Mouse (Mus musculus): Measurements from ENCODE around the gene Fgf9. TPM values are rescaled to one million over a fixed set of nuclear protein-coding genes. Genes with fewer than 3 reads are reported as not detected.

Fgf9 gene
- total and polyA plus RNA-seq, 3 experiments: 0.01 TPM; not detected in 2

GRCm38 (mm10) chr14:58113180-58113579, 42.8 kb downstream of the Fgf9 start:
- no peak for DNase-seq (ENCODE audit: low read depth, low spot score)
- H3K27ac ChIP-seq (ENCODE audit: control insufficient read depth, low read depth, low read length): no peak overlapping the region
- no peak for TF ChIP-seq GABPA (IDR thresholded peaks at IDR 0.05; ENCODE audit: low read depth, low read length)
- H3K4me3 ChIP-seq (ENCODE audit: control insufficient read depth in 1 of 2, insufficient read depth in 1 of 2, low read depth in 2 of 2, low read length in 2 of 2): no peak overlapping the region
- no peak overlapping the region for H3K9ac ChIP-seq (ENCODE audit: control insufficient read depth, low read depth, low read length, poor library complexity, severe bottlenecking)
- no peaks in the 10 kb centered on the region for H3K9me3 ChIP-seq (replicated peaks; ENCODE audit: insufficient read depth, low read length)
- no peaks in the 10 kb centered on the region for H3K27me3 ChIP-seq (ENCODE audit: control insufficient read depth in 1 of 2, insufficient read depth in 2 of 2, low read length in 2 of 2)
- H3K4me1 ChIP-seq (ENCODE audit: control insufficient read depth in 1 of 2, insufficient read depth in 2 of 2, low read length in 2 of 2): no peaks in the 10 kb centered on the region
- no peaks in the 10 kb centered on the region for H3K79me2 ChIP-seq (ENCODE audit: control insufficient read depth, insufficient read depth, low read length, poor library complexity)
- H3K36me3 ChIP-seq (ENCODE audit: control insufficient read depth in 1 of 2, insufficient read depth in 2 of 2, low read length in 2 of 2): no peaks in the 10 kb centered on the region

- no peaks in the 10 kb centered on the region for H3K79me2 ChIP-seq (ENCODE audit: control insufficient read depth, insufficient read depth, low read length, poor library complexity)
- H3K36me3 ChIP-seq (ENCODE audit: control insufficient read depth in 1 of 2, insufficient read depth in 2 of 2, low read length in 2 of 2): no peaks in the 10 kb centered on the region
- H3K9me3 ChIP-seq (replicated peaks; ENCODE audit: insufficient read depth, low read length): no peaks in the 10 kb centered on the region
- TF ChIP-seq HCFC1 (IDR thresholded peaks at IDR 0.05; ENCODE audit: low read depth, low read length) (no peak), SIN3A (IDR thresholded peaks at IDR 0.05; ENCODE audit: low read length) (no peak), MXI1 (IDR thresholded peaks at IDR 0.05; ENCODE audit: low read depth, low read length) (no peak), POLR2AphosphoS2 (IDR thresholded peaks at IDR 0.05; ENCODE audit: low read length) (no peak), E2F4 (IDR thresholded peaks at IDR 0.05; ENCODE audit: borderline replicate concordance, low read depth, low read length) (no peak), NELFE (IDR thresholded peaks at IDR 0.05; ENCODE audit: low read depth, low read length) (no peak), MYB (IDR thresholded peaks at IDR 0.05; ENCODE audit: low read depth, low read length) (no peak), POLR2AphosphoS5 (IDR thresholded peaks at IDR 0.05; ENCODE audit: borderline replicate concordance, low read depth, low read length) (no peak), CHD2 (IDR thresholded peaks at IDR 0.05; ENCODE audit: low read length) (no peak), TAL1 (IDR thresholded peaks at IDR 0.05; ENCODE audit: low read length) (no peak), MAFK (IDR thresholded peaks at IDR 0.05; ENCODE audit: borderline replicate concordance, low read depth, low read length) (no peak), ZNF384 (IDR thresholded peaks at IDR 0.05; ENCODE audit: low read depth, low read length) (no peak), RAD21 (IDR thresholded peaks at IDR 0.05; ENCODE audit: low read depth, low read length) (no peak), MAX (IDR thresholded peaks at IDR 0.05; ENCODE audit: low read length) (no peak)
- H3K4me3 ChIP-seq (ENCODE audit: control insufficient read depth in 1 of 2, insufficient read depth in 1 of 2, low read depth in 2 of 2, low read length in 2 of 2): no peak overlapping the region
- H3K27ac ChIP-seq (ENCODE audit: control insufficient read depth, low read depth, low read length): no peak overlapping the region
- DNase-seq (ENCODE audit: low read depth, low spot score): no peak
- H3K27me3 ChIP-seq (ENCODE audit: control insufficient read depth in 1 of 2, insufficient read depth in 2 of 2, low read length in 2 of 2): no peaks in the 10 kb centered on the region
- no peaks in the 10 kb centered on the region for H3K4me1 ChIP-seq (ENCODE audit: control insufficient read depth in 1 of 2, insufficient read depth in 2 of 2, low read length in 2 of 2)
- H3K9ac ChIP-seq (ENCODE audit: control insufficient read depth, low read depth, low read length, poor library complexity, severe bottlenecking): no peak overlapping the region
These were observed 43.8 kb downstream of the Fgf9 start for GRCm38 (mm10) chr14:58114146-58114545.

DNA sequence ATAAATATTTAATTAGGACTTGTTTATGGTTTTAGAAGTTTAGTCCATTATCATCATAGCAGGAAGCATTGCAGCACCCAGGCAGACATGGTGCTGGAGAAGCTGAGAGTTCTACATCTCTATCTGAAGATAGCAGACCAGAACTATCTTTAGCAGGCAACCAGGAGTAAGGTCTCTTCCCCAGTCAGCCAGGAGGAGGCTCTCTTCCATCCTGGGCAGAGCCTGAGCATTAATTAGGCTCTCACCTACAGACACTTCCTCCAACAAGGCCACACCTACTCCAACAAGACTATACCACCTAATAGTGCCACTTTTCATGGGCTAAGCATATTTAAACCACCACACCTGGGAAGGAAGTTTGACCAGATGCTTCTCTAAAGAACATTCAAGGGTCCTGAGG, 54.3 kb downstream of the Fgf9 start:
- no peaks in the 10 kb centered on the region for H3K4me1 ChIP-seq (ENCODE audit: control insufficient read depth in 1 of 2, insufficient read depth in 2 of 2, low read length in 2 of 2)
- no peak overlapping the region for H3K4me3 ChIP-seq (ENCODE audit: control insufficient read depth in 1 of 2, insufficient read depth in 1 of 2, low read depth in 2 of 2, low read length in 2 of 2)
- H3K9ac ChIP-seq (ENCODE audit: control insufficient read depth, low read depth, low read length, poor library complexity, severe bottlenecking): no peak overlapping the region
- no peak for TF ChIP-seq CHD2 (IDR thresholded peaks at IDR 0.05; ENCODE audit: low read length)
- TF ChIP-seq TBP (IDR thresholded peaks at IDR 0.05; ENCODE audit: low read depth, low read length): no peak
- no peak for TF ChIP-seq BHLHE40 (IDR thresholded peaks at IDR 0.05; ENCODE audit: borderline replicate concordance, low read depth, low read length)
- no peak for TF ChIP-seq GABPA (IDR thresholded peaks at IDR 0.05; ENCODE audit: low read depth, low read length)
- H3K36me3 ChIP-seq (ENCODE audit: control insufficient read depth in 1 of 2, insufficient read depth in 2 of 2, low read length in 2 of 2): no peaks in the 10 kb centered on the region
- no peak for DNase-seq (ENCODE audit: low read depth, low spot score)
- H3K9me3 ChIP-seq (replicated peaks; ENCODE audit: insufficient read depth, low read length): no peaks in the 10 kb centered on the region
- H3K79me2 ChIP-seq (ENCODE audit: control insufficient read depth, insufficient read depth, low read length, poor library complexity): no peaks in the 10 kb centered on the region
- no peak overlapping the region for H3K27ac ChIP-seq (ENCODE audit: control insufficient read depth, low read depth, low read length)
- no peaks in the 10 kb centered on the region for H3K27me3 ChIP-seq (ENCODE audit: control insufficient read depth in 1 of 2, insufficient read depth in 2 of 2, low read length in 2 of 2)

All from MEL (cell line).